Mouse (Mus musculus) spleen, adult 2 months (tissue): Measurements from ENCODE around the gene Il17f.

Experiments used
- CTCF ChIP-seq: fragments of 200-500 bp; IDR thresholded peaks from 2 replicates; pipeline ENCODE4 v1.5.1; 2011; ENCODE audit warnings: mild to moderate bottlenecking, inconsistent platforms; ENCODE audit not compliant: insufficient read depth, insufficient read length, insufficient replicate concordance; ENCODE audit errors: extremely low read depth
- POLR2A ChIP-seq: fragments of 200-500 bp; IDR thresholded peaks from 2 replicates; pipeline ENCODE4 v1.6.1; 2011; ENCODE audit warnings: low read depth, low read length, inconsistent platforms

DNA sequence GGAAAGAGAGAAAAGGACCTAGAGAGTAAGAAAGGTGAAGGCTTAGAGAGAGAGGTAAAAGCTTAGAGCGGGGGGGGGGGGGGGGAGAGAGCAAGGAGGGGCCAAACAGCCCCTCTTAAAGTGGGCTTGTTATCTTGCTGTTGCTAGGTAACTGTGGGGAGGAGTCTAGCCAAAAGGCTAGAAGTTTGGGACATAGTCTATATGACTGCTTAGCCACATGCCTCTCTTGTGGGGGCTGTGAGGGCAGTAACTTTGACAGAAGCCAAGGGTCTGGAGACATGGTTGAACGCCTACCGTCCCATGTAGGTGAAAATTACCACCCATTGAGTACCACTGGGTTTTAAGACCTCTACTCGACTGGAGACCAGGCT, 42.7 kb upstream of the Il17f start:
- TF ChIP-seq CTCF (no peak), POLR2A (no peak)
